Mouse (Mus musculus) heart, adult 2 months (tissue): ENCODE data around the gene 4921504E06Rik.

Source experiments
- CTCF ChIP-seq: fragments of 200-600 bp; IDR thresholded peaks from 2 replicates; pipeline ENCODE4 v1.8.1; 2022; ENCODE audit warnings: antibody characterized with exemption, mild to moderate bottlenecking, moderate library complexity
- EP300 ChIP-seq: fragments of 200-500 bp; IDR thresholded peaks from 2 replicates; pipeline ENCODE4 v1.6.1; 2011; ENCODE audit warnings: low read depth, low read length, control low read depth; ENCODE audit not compliant: insufficient read depth

DNA sequence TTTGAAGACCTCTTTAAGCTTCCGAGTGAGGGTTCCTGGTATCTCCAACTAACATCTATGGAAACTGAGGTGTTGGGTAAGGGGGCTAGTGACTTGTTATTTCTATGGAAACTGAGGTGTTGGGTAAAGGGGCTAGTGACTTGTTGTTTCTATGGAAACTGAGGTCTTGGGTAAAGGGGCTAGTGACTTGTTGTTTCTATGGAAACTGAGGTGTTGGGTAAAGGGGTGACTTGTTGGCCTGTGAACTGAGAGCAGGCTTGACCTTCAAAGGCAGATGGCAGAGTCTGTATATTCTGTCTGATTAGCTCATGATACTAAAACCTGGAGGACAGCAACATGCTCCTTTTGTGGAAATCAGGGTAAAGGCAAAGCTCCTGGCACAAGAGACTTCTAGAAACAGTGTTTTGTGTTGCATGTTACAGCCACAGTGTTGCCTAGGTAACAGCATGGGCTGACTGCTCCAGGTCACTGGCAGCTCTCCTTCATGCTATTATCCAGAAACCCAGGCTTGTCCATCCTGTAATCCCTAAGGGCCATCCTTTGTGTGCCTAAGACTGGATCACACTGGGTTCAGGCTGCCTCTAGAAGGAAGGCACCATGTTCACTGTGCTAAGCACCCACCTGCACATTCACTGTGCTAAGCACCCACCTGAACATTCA is 133.9 kb downstream of the 4921504E06Rik start:
- TF ChIP-seq EP300 (no peak), CTCF (no peak)
